Mouse (Mus musculus) kidney, adult 11 months (tissue): Measurements from ENCODE around the gene Dcaf12.
A peak's percentile ranks its signal among the peaks of the same experiment; 100 is the strongest.

Experiments used
- DNase-seq: peaks from one replicate; pipeline ENCODE4 v3.0.0; 2022

Gene Dcaf12

GRCm38 (mm10) chr4:41314141-41315129, at the start of gene Dcaf12:
Gene Dcaf12 (minus strand): TSS chr4:41314889.
- DNase-seq, result peak; percentile 97

- DNase-seq, result no peak
Measured at GRCm38 (mm10) chr4:41361059-41361458, 46.4 kb upstream of the Dcaf12 start.

- DNase-seq, result no peak
Measured at GRCm38 (mm10) chr4:41359358-41359757, 44.7 kb upstream of the Dcaf12 start.

GRCm38 (mm10) chr4:41358669-41359068, 44.0 kb upstream of the Dcaf12 start:
- DNase-seq, result no peak

- no peak for DNase-seq
Measured at GRCm38 (mm10) chr4:41357154-41357553, 42.5 kb upstream of the Dcaf12 start.

GRCm38 (mm10) chr4:41353265-41353664, 38.6 kb upstream of the Dcaf12 start:
- no peak for DNase-seq

- no peak for DNase-seq
Measured at GRCm38 (mm10) chr4:41352758-41353157, 38.1 kb upstream of the Dcaf12 start.

- no peak for DNase-seq
Measured at GRCm38 (mm10) chr4:41349199-41349591, 34.5 kb upstream of the Dcaf12 start.

GRCm38 (mm10) chr4:41348584-41349198, 34.0 kb upstream of the Dcaf12 start, which contains the start of gene Ubap1:
Gene Ubap1 (plus strand): TSS chr4:41348996.
- DNase-seq, result peak; percentile 94

- no peak for DNase-seq
Measured at GRCm38 (mm10) chr4:41347839-41348238, 33.1 kb upstream of the Dcaf12 start.

GRCm38 (mm10) chr4:41346011-41346410, 31.3 kb upstream of the Dcaf12 start:
- peak; percentile 68 for DNase-seq

- no peak for DNase-seq
Measured at GRCm38 (mm10) chr4:41340912-41341550, 26.3 kb upstream of the Dcaf12 start.

- no peak for DNase-seq
Measured at GRCm38 (mm10) chr4:41336546-41336945, 21.9 kb upstream of the Dcaf12 start.

- DNase-seq, result peak; percentile 83
Measured at GRCm38 (mm10) chr4:41331698-41332421, 17.2 kb upstream of the Dcaf12 start.

GRCm38 (mm10) chr4:41331085-41331484, 16.4 kb upstream of the Dcaf12 start:
- DNase-seq, result peak; percentile 28

- DNase-seq, result no peak
Measured at GRCm38 (mm10) chr4:41329481-41329880, 14.8 kb upstream of the Dcaf12 start.

- no peak for DNase-seq
Measured at GRCm38 (mm10) chr4:41326876-41327275, 12.2 kb upstream of the Dcaf12 start.

GRCm38 (mm10) chr4:41320971-41321370, 6.3 kb upstream of the Dcaf12 start:
- DNase-seq, result no peak

- DNase-seq, result no peak
Measured at GRCm38 (mm10) chr4:41318267-41318666, 3.6 kb upstream of the Dcaf12 start.

- DNase-seq, result no peak
Measured at GRCm38 (mm10) chr4:41315173-41315572, 484 bp upstream of the Dcaf12 start.

GRCm38 (mm10) chr4:41313722-41314121, 967 bp downstream of the Dcaf12 start:
- peak; percentile 14 for DNase-seq
